Comparison of ENCODE assay signal across 8 mouse cellular contexts in the genomic region with DNA sequence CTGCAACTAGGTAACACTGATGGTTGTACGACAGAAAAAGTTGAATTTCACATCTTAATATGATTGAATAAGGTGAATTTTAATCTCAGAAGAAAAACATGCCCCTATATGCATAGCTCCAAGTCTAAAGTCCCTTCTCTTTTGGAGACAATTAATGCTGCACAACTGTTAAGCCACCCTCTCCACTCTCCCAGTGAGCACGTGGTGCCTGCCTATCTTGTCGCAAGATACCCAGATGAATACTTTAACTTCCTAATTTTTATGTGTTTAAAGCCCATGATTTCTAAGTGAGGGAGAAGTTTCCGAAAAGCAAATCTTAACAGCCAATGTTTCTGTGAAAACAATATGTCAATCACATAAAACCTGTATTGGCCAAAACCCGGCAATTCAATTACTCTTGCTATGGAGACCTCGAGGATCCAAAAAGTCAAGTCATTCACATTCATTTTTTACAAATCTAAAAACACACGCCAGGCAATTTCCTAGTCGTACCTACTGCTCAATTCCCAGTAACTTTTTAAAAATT. TPM values are rescaled to one million over a fixed set of nuclear protein-coding genes. Genes with fewer than 3 reads are reported as not detected.
DNase-seq lines count a peak whose midpoint lies in the region; ATAC-seq lines count a peak whose summit lies in the region.

No protein-coding gene starts in this region.

- 3% methylated on average over 8 of the region's 8 CpGs for WGBS in hindbrain, embryonic 11.5 days

- 0 out of 2 replicates have a peak overlapping the region, but pooled peaks have one; percentile 96 for H3K27ac ChIP-seq in hindbrain, embryonic 11.5 days (ENCODE audit: low read depth, low read length)

- H3K9me3 ChIP-seq in hindbrain, embryonic 11.5 days (ENCODE audit: control insufficient read depth, low read length), result no peaks in the 10 kb centered on the region
- no peaks in the 10 kb centered on the region for H3K9me3 ChIP-seq in megakaryocyte, embryonic 14.5 days

- intact Hi-C loops in left cerebral cortex, postnatal 36 days (cut with DNase I), result loop anchor here (2.0 to 10.0 kb wide), 2 partner anchors 17 to 503 kb away; partner anchors contain the start of gene Mrps14

- DNase-seq in heart, adult 11 months, result peak; percentile 54
- DNase-seq in heart, adult 8-10 months (ENCODE audit: low spot score), result no peak
- peak; percentile 86 for DNase-seq in MEL-GATA-1-ER (ENCODE audit: extremely low read depth, low read depth)
- peak; percentile 21 for DNase-seq in hindbrain, embryonic 11.5 days (ENCODE audit: low spot score)
- no peak for DNase-seq in cerebellum, adult 18-20 months
- DNase-seq in left cerebral cortex, postnatal 36 days (ENCODE audit: low spot score in 2 of 2), result no peak
- DNase-seq in adrenal gland, postnatal 4 days (ENCODE audit: low spot score in 2 of 2), result no peak

- no peak for ATAC-seq in hindbrain, embryonic 11.5 days (ENCODE audit: low FRiP score)

- H3K9ac ChIP-seq in hindbrain, embryonic 11.5 days (ENCODE audit: low read depth, low read length), result peak overlapping the region; percentile 68

- H3K4me3 ChIP-seq in hindbrain, embryonic 11.5 days (ENCODE audit: low read depth, low read length), result peak overlapping the region; percentile 85
- H3K4me3 ChIP-seq in megakaryocyte, embryonic 14.5 days (replicated peaks), result peak overlapping the region; percentile 96

- peak overlapping the region; percentile 63 for H3K4me2 ChIP-seq in hindbrain, embryonic 11.5 days (replicated peaks; ENCODE audit: low read depth, low read length)

- H3K36me3 ChIP-seq in hindbrain, embryonic 11.5 days (ENCODE audit: control insufficient read depth, insufficient read depth, low read length), result no peaks in the 10 kb centered on the region
- peaks cover 21% of the 10 kb centered on the region for H3K36me3 ChIP-seq in megakaryocyte, embryonic 14.5 days (replicated peaks; ENCODE audit: low read length)

- no peaks in the 10 kb centered on the region for H3K27me3 ChIP-seq in hindbrain, embryonic 11.5 days (ENCODE audit: control insufficient read depth, insufficient read depth, low read length)
- no peaks in the 10 kb centered on the region for H3K27me3 ChIP-seq in megakaryocyte, embryonic 14.5 days (replicated peaks)

- no peaks in the 10 kb centered on the region for H3K4me1 ChIP-seq in hindbrain, embryonic 11.5 days (replicated peaks; ENCODE audit: control insufficient read depth, insufficient read depth, low read length)
- peaks cover 49% of the 10 kb centered on the region for H3K4me1 ChIP-seq in megakaryocyte, embryonic 14.5 days

RNA-seq across cellular contexts. Expression of gene Cacybp, which starts 1.0 kb away (rescaled TPM):
- 10 to 100 TPM; 58.8 to 76.3 (median 71.7) TPM for total RNA-seq in heart, adult 8-10 months (2022)
- 299 and 310 TPM in 2 replicates for polyA plus RNA-seq in hindbrain, embryonic 11.5 days (2014; fragmentation: Nextera tagmentation; extraction: Ambion mirVana)
- polyA plus RNA-seq in megakaryocyte, embryonic 14.5 days (2012; ENCODE audit: insufficient read depth, low replicate concordance), result 75.5 and 79.1 TPM in 2 replicates
- total RNA-seq in left cerebral cortex, postnatal 36 days (2021), result 10 to 100 TPM; 83.1 to 88.2 TPM
- 10 to 100 TPM; 77.2 to 80.7 TPM for total RNA-seq in adrenal gland, postnatal 4 days (2021)

RNA-seq across cellular contexts. Expression of gene Mrps14, which starts 16.6 kb away (rescaled TPM):
- total RNA-seq in heart, adult 8-10 months (2022), result 100 to 1,000 TPM; 101 to 106 (median 101) TPM
- 221 and 233 TPM in 2 replicates for polyA plus RNA-seq in hindbrain, embryonic 11.5 days (2014; fragmentation: Nextera tagmentation; extraction: Ambion mirVana)
- 0.86 TPM in 1 of 2 replicates, not detected in the other for polyA plus RNA-seq in megakaryocyte, embryonic 14.5 days (2012; ENCODE audit: insufficient read depth, low replicate concordance)
- total RNA-seq in left cerebral cortex, postnatal 36 days (2021), result 10 to 100 TPM; 63.1 to 71.3 TPM
- 10 to 100 TPM; 85.5 to 87.2 TPM for total RNA-seq in adrenal gland, postnatal 4 days (2021)

RNA-seq across cellular contexts. Expression of gene Tnn, which starts 58.3 kb away (rescaled TPM):
- total RNA-seq in heart, adult 8-10 months (2022), result not detected
- polyA plus RNA-seq in hindbrain, embryonic 11.5 days (2014; fragmentation: Nextera tagmentation; extraction: Ambion mirVana), result 0.03 TPM in 1 of 2 replicates, not detected in the other
- not detected in 2 replicates for polyA plus RNA-seq in megakaryocyte, embryonic 14.5 days (2012; ENCODE audit: insufficient read depth, low replicate concordance)
- under 1 TPM; 0.22 to 0.23 TPM for total RNA-seq in left cerebral cortex, postnatal 36 days (2021)
- total RNA-seq in adrenal gland, postnatal 4 days (2021), result under 1 TPM; 0.45 to 0.93 TPM

Comparison
In these comparisons a context has a peak if more than half of its experiments do, and no peak if none do; other contexts are left out.
1. DNase-seq: peak in heart, adult 11 months (single experiment), MEL-GATA-1-ER (single experiment) and hindbrain, embryonic 11.5 days (single experiment); none in heart, adult 8-10 months (single experiment), cerebellum, adult 18-20 months (0 of 2), left cerebral cortex, postnatal 36 days (0 of 2) and adrenal gland, postnatal 4 days (0 of 2).